Mouse (Mus musculus): ENCODE measurements around the gene Tcp1. TPM values are rescaled to one million over a fixed set of nuclear protein-coding genes. Genes with fewer than 3 reads are reported as not detected.
"Not testable (repeated sequence)": the region's sequence is repeated elsewhere in the genome, so short reads cannot be mapped to it uniquely, and the experiment has no call there.

The Tcp1 gene
- polyA plus RNA-seq, 1 experiment from 2014 or later: 531 TPM

- H3K4me1 ChIP-seq (replicated peaks): peaks cover 6% of the 10 kb centered on the region
- peak within 1 kb of the TSS; percentile 95 for H3K4me3 ChIP-seq (replicated peaks)
- under 1% methylated on average over 56 of the region's 56 CpGs for WGBS
- peak within 1 kb of the TSS; percentile 91 for H3K27ac ChIP-seq
- ATAC-seq (ENCODE audit: insufficient number of reproducible peaks, insufficient read depth, low FRiP score, low TSS enrichment, low read depth): peak; percentile 100
- peak within 1 kb of the TSS; percentile 96 for H3K9ac ChIP-seq (replicated peaks)
- H3K27me3 ChIP-seq: no peaks in the 10 kb centered on the region
- peaks cover 65% of the 10 kb centered on the region for H3K36me3 ChIP-seq
- H3K4me2 ChIP-seq: peak within 1 kb of the TSS; percentile 84
- no peaks in the 10 kb centered on the region for H3K9me3 ChIP-seq
These were observed 531 bp downstream of the Tcp1 start, which contains the start of gene Mrpl18 for GRCm38 (mm10) chr17:12915881-12916583. Mrpl18 (minus strand) TSS chr17:12916345.

GRCm38 (mm10) chr17:12916588-12917380 is 1.3 kb downstream of the Tcp1 start:
- Histone ChIP-seq H3K27ac (peak overlapping the region; percentile 91), H3K4me2 (peak overlapping the region; percentile 69), H3K36me3 (peaks cover 65% of the 10 kb centered on the region), H3K27me3 (no peaks in the 10 kb centered on the region), H3K4me3 (replicated peaks) (peak overlapping the region; percentile 95), H3K9me3 (no peaks in the 10 kb centered on the region), H3K4me1 (replicated peaks) (peaks cover 6% of the 10 kb centered on the region), H3K9ac (replicated peaks) (peak overlapping the region; percentile 96)
- peak; percentile 62 for ATAC-seq (ENCODE audit: insufficient number of reproducible peaks, insufficient read depth, low FRiP score, low TSS enrichment, low read depth)
- WGBS: 1% methylated on average over 40 of the region's 40 CpGs

- Histone ChIP-seq H3K9ac (replicated peaks) (no peak overlapping the region), H3K4me2 (no peak overlapping the region), H3K4me1 (replicated peaks) (no peaks in the 10 kb centered on the region; the same call in none of the 2 replicates), H3K9me3 (no peaks in the 10 kb centered on the region), H3K27me3 (no peaks in the 10 kb centered on the region), H3K4me3 (replicated peaks) (no peak overlapping the region), H3K27ac (no peak overlapping the region), H3K36me3 (peaks cover 76% of the 10 kb centered on the region)
- no peak for ATAC-seq (ENCODE audit: insufficient number of reproducible peaks, insufficient read depth, low FRiP score, low TSS enrichment, low read depth)
- WGBS: 88% methylated on average over 1 of the region's 1 CpGs
These were observed 5.6 kb downstream of the Tcp1 start for GRCm38 (mm10) chr17:12921073-12921472.

GRCm38 (mm10) chr17:12925001-12925400 is 9.5 kb downstream of the Tcp1 start:
- H3K9ac ChIP-seq (replicated peaks): no peak overlapping the region
- no peak for ATAC-seq (ENCODE audit: insufficient number of reproducible peaks, insufficient read depth, low FRiP score, low TSS enrichment, low read depth)
- H3K4me1 ChIP-seq (replicated peaks): no peaks in the 10 kb centered on the region
- 95% methylated on average over 3 of the region's 3 CpGs for WGBS
- peaks cover 74% of the 10 kb centered on the region for H3K36me3 ChIP-seq
- no peaks in the 10 kb centered on the region for H3K27me3 ChIP-seq
- H3K27ac ChIP-seq: no peak overlapping the region
- H3K9me3 ChIP-seq: no peaks in the 10 kb centered on the region
- H3K4me2 ChIP-seq: no peak overlapping the region
- H3K4me3 ChIP-seq (replicated peaks): no peak overlapping the region

GRCm38 (mm10) chr17:12925703-12926180 is 10.2 kb downstream of the Tcp1 start:
- Histone ChIP-seq H3K27ac (no peak overlapping the region), H3K9ac (replicated peaks) (no peak overlapping the region), H3K4me2 (no peak overlapping the region), H3K4me1 (replicated peaks) (no peaks in the 10 kb centered on the region), H3K36me3 (peaks cover 66% of the 10 kb centered on the region), H3K27me3 (no peaks in the 10 kb centered on the region), H3K4me3 (replicated peaks) (no peak overlapping the region), H3K9me3 (no peaks in the 10 kb centered on the region)
- WGBS: 92% methylated on average over 8 of the region's 8 CpGs
- no peak for ATAC-seq (ENCODE audit: insufficient number of reproducible peaks, insufficient read depth, low FRiP score, low TSS enrichment, low read depth)

GRCm38 (mm10) chr17:12931576-12931975 is 16.1 kb downstream of the Tcp1 start:
- ATAC-seq (ENCODE audit: insufficient number of reproducible peaks, insufficient read depth, low FRiP score, low TSS enrichment, low read depth); H3K4me1 ChIP-seq (replicated peaks); H3K4me3 ChIP-seq (replicated peaks); H3K27ac ChIP-seq; H3K4me2 ChIP-seq; H3K9ac ChIP-seq (replicated peaks); H3K27me3 ChIP-seq; H3K9me3 ChIP-seq: not testable (repeated sequence)
- 84% methylated on average over 5 of the region's 5 CpGs for WGBS
- peaks cover 11% of the 10 kb centered on the region for H3K36me3 ChIP-seq

GRCm38 (mm10) chr17:12935719-12936118 is 20.2 kb downstream of the Tcp1 start:
- no peaks in the 10 kb centered on the region for H3K36me3 ChIP-seq
- WGBS: 66% methylated on average over 4 of the region's 4 CpGs
- H3K4me3 ChIP-seq (replicated peaks): no peak overlapping the region

GRCm38 (mm10) chr17:12937412-12937970 is 22.0 kb downstream of the Tcp1 start:
- 89% methylated on average over 2 of the region's 2 CpGs for WGBS
- ATAC-seq (ENCODE audit: insufficient number of reproducible peaks, insufficient read depth, low FRiP score, low TSS enrichment, low read depth): no peak
- Histone ChIP-seq H3K4me3 (replicated peaks) (no peak overlapping the region), H3K4me1 (replicated peaks) (peaks cover 11% of the 10 kb centered on the region), H3K27ac (no peak overlapping the region), H3K4me2 (no peak overlapping the region), H3K27me3 (no peaks in the 10 kb centered on the region), H3K36me3 (peaks cover 5% of the 10 kb centered on the region), H3K9me3 (no peaks in the 10 kb centered on the region), H3K9ac (replicated peaks) (no peak overlapping the region)

More at GRCm38 (mm10) chr17:12935719-12936118, 20.2 kb downstream of the Tcp1 start:
- no peaks in the 10 kb centered on the region for H3K9me3 ChIP-seq
- H3K4me1 ChIP-seq (replicated peaks): peaks cover 9% of the 10 kb centered on the region
- ATAC-seq (ENCODE audit: insufficient number of reproducible peaks, insufficient read depth, low FRiP score, low TSS enrichment, low read depth): no peak
- H3K4me2 ChIP-seq: no peak overlapping the region
- H3K9ac ChIP-seq (replicated peaks): no peak overlapping the region
- H3K27me3 ChIP-seq: no peaks in the 10 kb centered on the region
- H3K27ac ChIP-seq: no peak overlapping the region

GRCm38 (mm10) chr17:12938077-12938476 is 22.6 kb downstream of the Tcp1 start:
- 58% methylated on average over 2 of the region's 2 CpGs for WGBS

GRCm38 (mm10) chr17:12939377-12940148 is 24.1 kb downstream of the Tcp1 start:
- WGBS: 44% methylated on average over 2 of the region's 12 CpGs
- H3K9me3 ChIP-seq, H3K27ac ChIP-seq, H3K27me3 ChIP-seq: not testable (repeated sequence)
- H3K9ac ChIP-seq (replicated peaks): peak overlapping the region; percentile 44
- H3K36me3 ChIP-seq: peaks cover 25% of the 10 kb centered on the region
- H3K4me3 ChIP-seq (replicated peaks): peak overlapping the region; percentile 32
- H3K4me1 ChIP-seq (replicated peaks): peaks cover 11% of the 10 kb centered on the region
- H3K4me2 ChIP-seq: peak overlapping the region; percentile 63
- ATAC-seq (ENCODE audit: insufficient number of reproducible peaks, insufficient read depth, low FRiP score, low TSS enrichment, low read depth): peak; percentile 58; the same call in 1 of the 2 replicates

More at GRCm38 (mm10) chr17:12938077-12938476, 22.6 kb downstream of the Tcp1 start:
- no peak overlapping the region for H3K4me3 ChIP-seq (replicated peaks)
- no peak overlapping the region for H3K27ac ChIP-seq
- H3K9ac ChIP-seq (replicated peaks): no peak overlapping the region
- peaks cover 11% of the 10 kb centered on the region for H3K4me1 ChIP-seq (replicated peaks)
- no peaks in the 10 kb centered on the region for H3K9me3 ChIP-seq
- no peak for ATAC-seq (ENCODE audit: insufficient number of reproducible peaks, insufficient read depth, low FRiP score, low TSS enrichment, low read depth)
- peaks cover 11% of the 10 kb centered on the region for H3K36me3 ChIP-seq
- H3K27me3 ChIP-seq: no peaks in the 10 kb centered on the region
- H3K4me2 ChIP-seq: no peak overlapping the region

Data from limb, embryonic 12.5 days (tissue).